ENCODE assay signal across 10 mouse cellular contexts in the genomic region with DNA sequence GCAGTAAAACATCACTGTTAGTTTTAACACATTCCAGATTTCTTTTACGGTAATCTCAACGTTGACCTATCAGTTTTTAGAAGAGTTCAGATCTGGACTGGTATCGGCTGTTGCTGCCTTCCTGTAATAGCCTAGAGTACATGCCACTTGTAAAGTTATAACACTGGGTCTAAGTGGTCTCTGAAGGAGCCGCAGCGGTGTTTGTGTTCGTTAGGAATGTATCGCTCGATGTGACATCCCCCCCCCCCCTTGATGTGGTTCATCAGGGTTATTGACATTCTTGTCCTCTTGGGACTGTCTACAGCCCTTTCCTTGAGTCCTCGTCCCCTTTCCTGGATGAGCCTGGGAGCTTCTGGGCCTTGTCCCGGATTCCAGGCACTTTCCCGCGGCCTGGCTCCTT. TPM values are rescaled to one million over a fixed set of nuclear protein-coding genes. Genes with fewer than 3 reads are reported as not detected.
DNase-seq lines count a peak whose midpoint lies in the region; ATAC-seq and TF ChIP-seq lines count a peak whose summit lies in the region.
"Had no signal": no experiment of that assay in that cellular context is flagged by ENCODE, and none has a peak within 500 bp of the region (broad histone marks: within the 10 kb centered on the region; RNA-seq: fewer than 3 reads in every experiment).

No protein-coding gene starts in this region.

- H3K4me3 ChIP-seq in heart, embryonic 12.5 days, result peak overlapping the region; percentile 92
- peak overlapping the region; percentile 41 for H3K4me3 ChIP-seq in ES-Bruce4 (ENCODE audit: low read depth, low read length)
- peak overlapping the region; percentile 97 for H3K4me3 ChIP-seq in hindbrain, embryonic 10.5 days
- H3K4me3 ChIP-seq in liver, postnatal 0 days (ENCODE audit: low read depth, low read length), result no peak overlapping the region

- no peak for DNase-seq in heart, adult 18-20 months
- no peak for DNase-seq in hindbrain, embryonic 10.5 days (ENCODE audit: low spot score)
- DNase-seq in liver, postnatal 0 days, result no peak
- no peak for DNase-seq in adrenal gland, postnatal 25 days
- DNase-seq in right cerebral cortex, postnatal 4 days, result no peak
- DNase-seq: cerebellum, adult 11-12 months had no signal

- H3K27ac ChIP-seq in heart, embryonic 12.5 days (ENCODE audit: poor library complexity, severe bottlenecking), result no peak overlapping the region
- no peak overlapping the region for H3K27ac ChIP-seq in ES-Bruce4 (ENCODE audit: insufficient read depth, low read length)
- peak overlapping the region; percentile 96 for H3K27ac ChIP-seq in hindbrain, embryonic 10.5 days
- H3K27ac ChIP-seq in liver, postnatal 0 days (ENCODE audit: low read depth), result no peak overlapping the region

- WGBS in heart, embryonic 12.5 days, result 17% methylated on average over 12 of the region's 12 CpGs
- 4% methylated on average over 12 of the region's 12 CpGs for WGBS in hindbrain, embryonic 10.5 days
- 16% methylated on average over 12 of the region's 12 CpGs for WGBS in liver, postnatal 0 days (ENCODE audit: insufficient replicate concordance)

- peaks cover 36% of the 10 kb centered on the region for H3K4me1 ChIP-seq in heart, embryonic 12.5 days (replicated peaks)
- peaks cover 8% of the 10 kb centered on the region for H3K4me1 ChIP-seq in ES-Bruce4 (ENCODE audit: control insufficient read depth, insufficient read depth, low read length)
- peaks cover 67% of the 10 kb centered on the region for H3K4me1 ChIP-seq in hindbrain, embryonic 10.5 days (replicated peaks)
- peaks cover 13% of the 10 kb centered on the region for H3K4me1 ChIP-seq in liver, postnatal 0 days (ENCODE audit: insufficient read depth)

- H3K9me3 ChIP-seq in heart, embryonic 12.5 days (replicated peaks), result no peaks in the 10 kb centered on the region
- H3K9me3 ChIP-seq in ES-Bruce4 (replicated peaks; ENCODE audit: control insufficient read depth, insufficient read depth, low read length, poor library complexity, severe bottlenecking), result no peaks in the 10 kb centered on the region; the same call in 1 of the 2 replicates
- no peaks in the 10 kb centered on the region for H3K9me3 ChIP-seq in hindbrain, embryonic 10.5 days
- no peaks in the 10 kb centered on the region for H3K9me3 ChIP-seq in liver, postnatal 0 days (ENCODE audit: low read length)

- no peak for ATAC-seq in heart, embryonic 12.5 days (ENCODE audit: insufficient number of reproducible peaks, low FRiP score)
- ATAC-seq in liver, postnatal 0 days, result no peak
- ATAC-seq in megakaryocyte progenitor cell, adult 5-6 weeks (replicated peaks; ENCODE audit: poor library complexity), result no peak

- no peak for TF ChIP-seq CTCF in ES-Bruce4 (IDR thresholded peaks at IDR 0.05; ENCODE audit: low read depth, low read length)
- TF ChIP-seq CTCF in liver, postnatal 0 days (IDR thresholded peaks at IDR 0.05; ENCODE audit: low read depth), result no peak

- TF ChIP-seq POLR2A in ES-Bruce4 (IDR thresholded peaks at IDR 0.05; ENCODE audit: insufficient read depth, low read length), result no peak

- H3K36me3 ChIP-seq in heart, embryonic 12.5 days, result no peaks in the 10 kb centered on the region
- H3K36me3 ChIP-seq in ES-Bruce4 (ENCODE audit: control insufficient read depth, insufficient read depth, low read length, poor library complexity, severe bottlenecking), result no peaks in the 10 kb centered on the region
- no peaks in the 10 kb centered on the region for H3K36me3 ChIP-seq in hindbrain, embryonic 10.5 days
- no peaks in the 10 kb centered on the region for H3K36me3 ChIP-seq in liver, postnatal 0 days (replicated peaks; ENCODE audit: insufficient read depth, low read length)

- peak overlapping the region; percentile 86 for H3K9ac ChIP-seq in heart, embryonic 12.5 days
- H3K9ac ChIP-seq in ES-Bruce4 (ENCODE audit: low read depth, poor library complexity, severe bottlenecking), result peak overlapping the region; percentile 86
- H3K9ac ChIP-seq in liver, postnatal 0 days (replicated peaks), result no peak overlapping the region

- no peak for TF ChIP-seq EP300 in ES-Bruce4 (IDR thresholded peaks at IDR 0.05; ENCODE audit: insufficient read depth, low read depth, low read length)
- TF ChIP-seq EP300 in liver, postnatal 0 days (IDR thresholded peaks at IDR 0.05; ENCODE audit: low read depth), result no peak

- H3K27me3 ChIP-seq in heart, embryonic 12.5 days (replicated peaks), result no peaks in the 10 kb centered on the region
- no peaks in the 10 kb centered on the region for H3K27me3 ChIP-seq in ES-Bruce4 (ENCODE audit: control insufficient read depth, insufficient read depth, low read length, poor library complexity, severe bottlenecking)
- peaks cover 37% of the 10 kb centered on the region for H3K27me3 ChIP-seq in hindbrain, embryonic 10.5 days (ENCODE audit: insufficient read depth, poor library complexity, severe bottlenecking)
- H3K27me3 ChIP-seq in liver, postnatal 0 days (ENCODE audit: insufficient read depth, low read length), result peaks cover 31% of the 10 kb centered on the region

- H3K4me2 ChIP-seq in heart, embryonic 12.5 days, result peak overlapping the region; percentile 97
- H3K4me2 ChIP-seq in liver, postnatal 0 days (ENCODE audit: low read depth, low read length), result 0 out of 2 replicates have a peak overlapping the region, but pooled peaks have one; percentile 98

RNA-seq across cellular contexts. Expression of gene Il17rd, which starts 1.7 kb away (rescaled TPM):
- polyA plus RNA-seq in heart, embryonic 12.5 days (2016; fragmentation: Nextera tagmentation; extraction: Ambion mirVana), result 1.5 and 1.7 TPM in 2 replicates
- 1 to 10 TPM; 3.7 to 4.1 TPM for total RNA-seq in heart, adult 18-20 months (2021)
- polyA plus RNA-seq in ES-Bruce4 (2011; ENCODE audit: insufficient read depth, insufficient read length, low read depth, missing spikeins), result 47.3 and 48.9 TPM in 2 replicates
- polyA plus RNA-seq in hindbrain, embryonic 10.5 days (2016; fragmentation: Nextera tagmentation; extraction: Ambion mirVana), result 4.0 and 6.5 TPM in 2 replicates
- polyA plus RNA-seq in liver, postnatal 0 days (2015; fragmentation: Nextera tagmentation; extraction: Ambion mirVana), result 0.11 and 0.12 TPM in 2 replicates
- not detected in 2 replicates for total RNA-seq in megakaryocyte progenitor cell, adult 5-6 weeks (2015)
- total RNA-seq in megakaryocyte progenitor cell, adult 5-6 weeks (2017), result not detected in 2 replicates
- total RNA-seq in adrenal gland, postnatal 25 days (2021), result 2.4 and 3.5 TPM in 2 replicates

RNA-seq across cellular contexts. Expression of gene Hesx1, which starts 46.2 kb away (rescaled TPM):
- polyA plus RNA-seq in heart, embryonic 12.5 days (2016; fragmentation: Nextera tagmentation; extraction: Ambion mirVana), result 0.26 and 0.52 TPM in 2 replicates
- not detected for total RNA-seq in heart, adult 18-20 months (2021)
- polyA plus RNA-seq in ES-Bruce4 (2011; ENCODE audit: insufficient read depth, insufficient read length, low read depth, missing spikeins), result 1.6 and 3.7 TPM in 2 replicates
- 0.42 and 1.2 TPM in 2 replicates for polyA plus RNA-seq in hindbrain, embryonic 10.5 days (2016; fragmentation: Nextera tagmentation; extraction: Ambion mirVana)
- polyA plus RNA-seq in liver, postnatal 0 days (2015; fragmentation: Nextera tagmentation; extraction: Ambion mirVana), result 1.5 and 2.3 TPM in 2 replicates
- total RNA-seq in megakaryocyte progenitor cell, adult 5-6 weeks (2015), result 1.0 and 1.4 TPM in 2 replicates
- 1.1 and 1.3 TPM in 2 replicates for total RNA-seq in megakaryocyte progenitor cell, adult 5-6 weeks (2017)
- 0.70 TPM in 1 of 2 replicates, not detected in the other for total RNA-seq in adrenal gland, postnatal 25 days (2021)
- total RNA-seq: gastrocnemius, adult 8-10 months had no signal
